Mouse (Mus musculus): ENCODE data around the gene Ddah2.

GRCm38 (mm10) chr17:35044904-35045806, 13.7 kb upstream of the Ddah2 start:
- TF ChIP-seq MYC (IDR thresholded peaks at IDR 0.05; ENCODE audit: low read depth, low read length) (peak; percentile 83), HCFC1 (IDR thresholded peaks at IDR 0.05; ENCODE audit: low read depth, low read length) (0 out of 2 replicates have a peak, but pooled peaks have one; percentile 27)

All from MEL (cell line).